Mouse (Mus musculus) lung, embryonic 15.5 days (tissue): Measurements from ENCODE around the gene Nptn. TPM values are rescaled to one million over a fixed set of nuclear protein-coding genes. Genes with fewer than 3 reads are reported as not detected.

Source experiments
- polyA plus RNA-seq: library from polyadenylated mRNA; unstranded; fragments of >200 nt; fragmentation: Nextera tagmentation; extraction: Ambion mirVana; gene quantifications from 2 replicates; pipeline ENCODE4 v1.2.1, GENCODE M21; 2015

The Nptn gene
- polyA plus RNA-seq, 1 experiment from 2014 or later: 134 TPM

Other genes starting within 250 kb of the Nptn start
- gene Tbc1d21, start 211.8 kb upstream of the Nptn start, polyA plus RNA-seq: not detected in 2 replicates
- 1.1 TPM in 2 replicates for gene Insyn1, start 93.6 kb upstream of the Nptn start, polyA plus RNA-seq
- gene Cd276, start 26.8 kb upstream of the Nptn start, polyA plus RNA-seq: 40.0 TPM in 2 replicates
- gene Rec114, start 161.7 kb downstream of the Nptn start, polyA plus RNA-seq: 1.8 TPM in 2 replicates
- 0.21 and 0.29 TPM in 2 replicates for gene Hcn4, start 241.2 kb downstream of the Nptn start, polyA plus RNA-seq